Mouse (Mus musculus) layer of hippocampus, adult 9-11 months (tissue): ENCODE data around the gene Defa33.
"Not testable (repeated sequence)": the region's sequence is repeated elsewhere in the genome, so short reads cannot be mapped to it uniquely, and the experiment has no call there.

Experiments used
- DNase-seq: peaks from one replicate; pipeline ENCODE4 v3.0.0; 2022

Gene Defa33

DNA sequence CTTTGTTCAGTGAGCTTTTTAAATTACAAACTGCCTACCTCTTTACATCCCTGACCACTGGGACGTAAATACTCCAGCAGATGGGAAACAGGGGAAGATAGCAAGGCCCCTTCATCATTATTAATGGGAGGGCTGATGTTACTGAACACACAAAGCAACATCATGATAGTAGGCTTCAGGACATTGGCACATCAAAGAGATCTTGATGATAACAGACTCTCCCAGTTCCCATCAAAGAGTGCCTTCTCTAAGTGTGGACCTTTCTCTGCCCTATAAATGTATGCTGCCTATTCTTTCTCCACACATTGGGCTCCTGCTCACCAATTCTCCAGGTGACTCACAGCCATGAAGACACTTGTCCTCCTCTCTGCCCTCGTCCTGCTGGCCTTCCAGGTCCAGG, at the start of gene Defa33:
Gene Defa33 (plus strand): TSS at position 301 of the 400 bp plus-strand sequence.
- DNase-seq: not testable (repeated sequence)

DNA sequence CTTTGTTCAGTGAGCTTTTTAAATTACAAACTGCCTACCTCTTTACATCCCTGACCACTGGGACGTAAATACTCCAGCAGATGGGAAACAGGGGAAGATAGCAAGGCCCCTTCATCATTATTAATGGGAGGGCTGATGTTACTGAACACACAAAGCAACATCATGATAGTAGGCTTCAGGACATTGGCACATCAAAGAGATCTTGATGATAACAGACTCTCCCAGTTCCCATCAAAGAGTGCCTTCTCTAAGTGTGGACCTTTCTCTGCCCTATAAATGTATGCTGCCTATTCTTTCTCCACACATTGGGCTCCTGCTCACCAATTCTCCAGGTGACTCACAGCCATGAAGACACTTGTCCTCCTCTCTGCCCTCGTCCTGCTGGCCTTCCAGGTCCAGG, 13.4 kb upstream of the Defa33 start, which contains the start of gene Defa2:
Gene Defa2 (plus strand): TSS at position 301 of the 400 bp plus-strand sequence.
- DNase-seq: not testable (repeated sequence)

DNA sequence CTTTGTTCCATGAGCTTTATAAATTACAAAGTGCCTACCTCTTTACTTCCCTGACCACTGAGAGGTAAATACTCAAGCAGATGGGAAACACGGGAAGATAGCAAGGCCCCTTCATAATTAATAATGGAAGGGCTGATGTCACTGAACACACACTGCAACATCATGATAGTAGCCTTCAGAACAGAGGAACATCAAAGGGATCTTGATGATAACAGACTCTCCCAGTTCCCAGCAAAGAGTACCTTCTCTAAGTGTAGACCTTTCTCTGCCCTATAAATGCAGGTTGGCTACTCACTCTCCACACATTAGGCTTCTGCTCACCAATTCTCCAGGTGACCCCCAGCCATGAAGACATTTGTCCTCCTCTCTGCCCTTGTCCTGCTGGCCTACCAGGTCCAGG, 35.5 kb downstream of the Defa33 start, which contains the start of gene Defa36:
Gene Defa36 (plus strand): TSS at position 301 of the 400 bp plus-strand sequence.
- DNase-seq: not testable (repeated sequence)
